Mouse (Mus musculus): Measurements from ENCODE around the gene Plin2.

- TF ChIP-seq CTCF (IDR thresholded peaks at IDR 0.05): no peak
- TF ChIP-seq EP300 (IDR thresholded peaks at IDR 0.05): no peak
Observed at GRCm38 (mm10) chr4:86679686-86680085, 9.8 kb upstream of the Plin2 start.
